Mouse (Mus musculus) heart, embryonic 11.5 days (tissue): ENCODE data around the gene Sec31a. TPM values are rescaled to one million over a fixed set of nuclear protein-coding genes. Genes with fewer than 3 reads are reported as not detected.

ENCODE experiments used
- ATAC-seq: fragments of 200-750 bp; cut with Nextera tagmentation; replicated peaks from 2 replicates; pipeline ENCODE4 v1.8.0; 2017; ENCODE audit warnings: moderate library complexity; ENCODE audit not compliant: insufficient number of reproducible peaks, low FRiP score, low TSS enrichment
- H3K27ac ChIP-seq: fragments of 300-500 bp; sonication (generic); 2 replicates; pipeline ENCODE4 v1.5.1; 2014; ENCODE audit warnings: mild to moderate bottlenecking, low read depth, low read length
- H3K27me3 ChIP-seq: fragments of 300-500 bp; sonication (generic); 2 replicates; pipeline ENCODE4 v1.6.1; 2014; ENCODE audit warnings: mild to moderate bottlenecking, low read length, mixed read lengths; ENCODE audit not compliant: control insufficient read depth, insufficient read depth
- H3K36me3 ChIP-seq: fragments of 300-500 bp; sonication (generic); 2 replicates; pipeline ENCODE4 v1.6.1; 2014; ENCODE audit warnings: mild to moderate bottlenecking, low read length, moderate library complexity, mixed read lengths; ENCODE audit not compliant: control insufficient read depth, insufficient read depth
- H3K4me1 ChIP-seq: fragments of 300-500 bp; sonication (generic); 2 replicates; pipeline ENCODE4 v1.6.1; 2014; ENCODE audit warnings: low read length; ENCODE audit not compliant: control insufficient read depth, insufficient read depth
- H3K4me2 ChIP-seq: fragments of 300-500 bp; sonication (generic); 2 replicates; pipeline ENCODE4 v1.6.1; 2014; ENCODE audit warnings: mild to moderate bottlenecking, moderate library complexity
- H3K4me3 ChIP-seq: fragments of 300-500 bp; sonication (generic); 2 replicates; pipeline ENCODE4 v1.5.1; 2014; ENCODE audit warnings: low read depth, low read length
- H3K9ac ChIP-seq: fragments of 300-500 bp; sonication (generic); 2 replicates; pipeline ENCODE4 v1.6.1; 2014; ENCODE audit warnings: mild to moderate bottlenecking, low read depth, low read length, moderate library complexity
- H3K9me3 ChIP-seq: fragments of 300-500 bp; sonication (generic); replicated peaks from 2 replicates; pipeline ENCODE4 v1.6.1; 2016; ENCODE audit warnings: low read length; ENCODE audit not compliant: control insufficient read depth
- WGBS: fragments of 180-500 bp; shearing (Covaris S2); extraction: QIAGEN DNeasy Blood & Tissue Kit; methylation state at CpG from one replicate; pipeline ENCODE4 v1.1.7; 2014; ENCODE audit not compliant: insufficient replicate concordance; 5-methylcytosine and 5-hydroxymethylcytosine counted together
- polyA plus RNA-seq: library from polyadenylated mRNA; unstranded; fragments of >200 nt; fragmentation: Nextera tagmentation; extraction: Ambion mirVana; gene quantifications from 2 replicates; pipeline ENCODE4 v1.2.1, GENCODE M21; 2014

The Sec31a gene
- polyA plus RNA-seq = 154 and 190 TPM in 2 replicates

GRCm38 (mm10) chr5:100415761-100416590 is at the start of gene Sec31a:
Gene Sec31a, minus strand, starts transcription at chr5:100416234.
- Histone ChIP-seq H3K9ac (peak within 1 kb of the TSS; percentile 91), H3K27ac (peak within 1 kb of the TSS; percentile 94), H3K36me3 (peaks cover 19% of the 10 kb centered on the region), H3K4me3 (peak within 1 kb of the TSS; percentile 89), H3K4me1 (peaks cover 20% of the 10 kb centered on the region), H3K9me3 (no peaks in the 10 kb centered on the region), H3K4me2 (peak within 1 kb of the TSS; percentile 78), H3K27me3 (no peaks in the 10 kb centered on the region)
- ATAC-seq = peak; percentile 96
- under 1% methylated on average over 78 of the region's 82 CpGs for WGBS

- H3K9me3 ChIP-seq = no peaks in the 10 kb centered on the region
- no peaks in the 10 kb centered on the region for H3K27me3 ChIP-seq
- no peak overlapping the region for H3K4me3 ChIP-seq
- no peaks in the 10 kb centered on the region for H3K4me1 ChIP-seq
- no peak overlapping the region for H3K27ac ChIP-seq
- H3K9ac ChIP-seq = no peak overlapping the region
- no peak for ATAC-seq
- H3K4me2 ChIP-seq = no peak overlapping the region
- H3K36me3 ChIP-seq = peaks cover 17% of the 10 kb centered on the region
- whole genome bisulfite sequencing = 89% methylated on average over 2 of the region's 2 CpGs
These were observed 46.3 kb upstream of the Sec31a start for GRCm38 (mm10) chr5:100462374-100462773.

GRCm38 (mm10) chr5:100461526-100461925 is 45.5 kb upstream of the Sec31a start:
- no peak overlapping the region for H3K4me2 ChIP-seq
- 95% methylated on average over 9 of the region's 9 CpGs for WGBS
- H3K9ac ChIP-seq = no peak overlapping the region
- no peaks in the 10 kb centered on the region for H3K27me3 ChIP-seq
- ATAC-seq = no peak
- no peak overlapping the region for H3K4me3 ChIP-seq
- H3K36me3 ChIP-seq = peaks cover 17% of the 10 kb centered on the region
- no peak overlapping the region for H3K27ac ChIP-seq
- H3K4me1 ChIP-seq = no peaks in the 10 kb centered on the region
- no peaks in the 10 kb centered on the region for H3K9me3 ChIP-seq

- no peak overlapping the region for H3K4me2 ChIP-seq
- H3K36me3 ChIP-seq = peaks cover 17% of the 10 kb centered on the region
- H3K4me1 ChIP-seq = no peaks in the 10 kb centered on the region
- H3K4me3 ChIP-seq = no peak overlapping the region
- 88% methylated on average over 5 of the region's 5 CpGs for WGBS
- H3K27ac ChIP-seq = no peak overlapping the region
- ATAC-seq = no peak
- no peaks in the 10 kb centered on the region for H3K27me3 ChIP-seq
- no peak overlapping the region for H3K9ac ChIP-seq
- no peaks in the 10 kb centered on the region for H3K9me3 ChIP-seq
These were observed 43.4 kb upstream of the Sec31a start for GRCm38 (mm10) chr5:100459468-100459867.

GRCm38 (mm10) chr5:100451871-100452270 is 35.8 kb upstream of the Sec31a start:
- Histone ChIP-seq H3K27me3 (no peaks in the 10 kb centered on the region), H3K4me3 (no peak overlapping the region), H3K4me2 (no peak overlapping the region), H3K36me3 (peaks cover 9% of the 10 kb centered on the region), H3K9ac (no peak overlapping the region), H3K4me1 (no peaks in the 10 kb centered on the region), H3K27ac (no peak overlapping the region), H3K9me3 (no peaks in the 10 kb centered on the region)
- ATAC-seq = no peak
- WGBS = 77% methylated on average over 2 of the region's 2 CpGs

- 94% methylated on average over 14 of the region's 14 CpGs for WGBS
These were observed 22.8 kb upstream of the Sec31a start for GRCm38 (mm10) chr5:100438796-100439195.

GRCm38 (mm10) chr5:100437917-100438316 is 21.9 kb upstream of the Sec31a start:
- Histone ChIP-seq H3K4me3 (no peak overlapping the region), H3K9me3 (0 out of 2 replicates have a peak, but pooled peaks cover 3% of the 10 kb centered on the region), H3K36me3 (peaks cover 6% of the 10 kb centered on the region; the same call in 1 of the 2 replicates), H3K27me3 (no peaks in the 10 kb centered on the region), H3K27ac (no peak overlapping the region), H3K9ac (no peak overlapping the region), H3K4me1 (no peaks in the 10 kb centered on the region), H3K4me2 (no peak overlapping the region)
- ATAC-seq = no peak
- WGBS = 84% methylated on average over 5 of the region's 5 CpGs

More at GRCm38 (mm10) chr5:100438796-100439195, 22.8 kb upstream of the Sec31a start:
- Histone ChIP-seq H3K27me3 (no peaks in the 10 kb centered on the region), H3K36me3 (peaks cover 6% of the 10 kb centered on the region; the same call in 1 of the 2 replicates), H3K9me3 (0 out of 2 replicates have a peak, but pooled peaks cover 3% of the 10 kb centered on the region), H3K9ac (no peak overlapping the region), H3K4me2 (no peak overlapping the region), H3K4me1 (no peaks in the 10 kb centered on the region), H3K27ac (no peak overlapping the region), H3K4me3 (no peak overlapping the region)
- ATAC-seq = no peak

GRCm38 (mm10) chr5:100437086-100437485 is 21.1 kb upstream of the Sec31a start:
- H3K4me3 ChIP-seq = no peak overlapping the region
- ATAC-seq = no peak
- H3K36me3 ChIP-seq = peaks cover 6% of the 10 kb centered on the region; the same call in 1 of the 2 replicates
- H3K27ac ChIP-seq = no peak overlapping the region
- no peak overlapping the region for H3K4me2 ChIP-seq
- WGBS = 93% methylated on average over 4 of the region's 4 CpGs
- no peak overlapping the region for H3K9ac ChIP-seq
- no peaks in the 10 kb centered on the region for H3K4me1 ChIP-seq
- 0 out of 2 replicates have a peak, but pooled peaks cover 3% of the 10 kb centered on the region for H3K9me3 ChIP-seq
- H3K27me3 ChIP-seq = no peaks in the 10 kb centered on the region
